Mouse (Mus musculus) activated CD4-positive, CD25-positive, alpha-beta regulatory T cell, adult 9 weeks (primary cell): ENCODE data around the gene Bmpr1a. TPM values are rescaled to one million over a fixed set of nuclear protein-coding genes. Genes with fewer than 3 reads are reported as not detected.

Source experiments
- polyA plus RNA-seq: library from polyadenylated mRNA; unstranded; fragments of 100-300 nt; shearing (Covaris generic); gene quantifications from one replicate; pipeline ENCODE4 v1.2.1, GENCODE M21; 2017

The Bmpr1a gene
- 0.16 TPM for polyA plus RNA-seq

GRCm38 (mm10) chr14:34503325-34503647 is at the start of gene Bmpr1a:
Gene Bmpr1a, minus strand, starts transcription at chr14:34503341.

GRCm38 (mm10) chr14:34522701-34523100 is 19.6 kb upstream of the Bmpr1a start, which contains the start of gene 9230112D13Rik:
Gene 9230112D13Rik, minus strand, starts transcription at chr14:34522801.

GRCm38 (mm10) chr14:34375415-34375904 is 127.7 kb downstream of the Bmpr1a start, which contains the start of gene Mmrn2:
Gene Mmrn2, plus strand, starts transcription at chr14:34375465.

GRCm38 (mm10) chr14:34374577-34374976 is 128.6 kb downstream of the Bmpr1a start, which contains the start of gene Sncg:
Gene Sncg, minus strand, starts transcription at chr14:34374789.

Other genes with a start within 250 kb of the Bmpr1a start
- 6.8 TPM for gene Shld2, start 192.8 kb downstream of the Bmpr1a start, polyA plus RNA-seq
- 13.0 TPM for gene Glud1, start 192.6 kb downstream of the Bmpr1a start, polyA plus RNA-seq
- not detected for gene Fam25c, start 147.9 kb downstream of the Bmpr1a start, polyA plus RNA-seq
- not detected for gene Sncg, start 128.6 kb downstream of the Bmpr1a start, polyA plus RNA-seq
- 0.18 TPM for gene Mmrn2, start 127.9 kb downstream of the Bmpr1a start, polyA plus RNA-seq
- not detected for gene 9230112D13Rik, start 19.5 kb upstream of the Bmpr1a start, polyA plus RNA-seq
- not detected for gene Ldb3, start 85.3 kb upstream of the Bmpr1a start, polyA plus RNA-seq
- gene Opn4, start 96.8 kb upstream of the Bmpr1a start, polyA plus RNA-seq, result not detected
- gene Wapl, start 170.6 kb upstream of the Bmpr1a start, polyA plus RNA-seq, result 14.7 TPM